Mouse (Mus musculus) limb, embryonic 14.5 days (tissue): ENCODE results near the gene B4gat1. TPM values are rescaled to one million over a fixed set of nuclear protein-coding genes. Genes with fewer than 3 reads are reported as not detected.
A peak's percentile ranks its signal among the peaks of the same experiment; 100 is the strongest.

Source experiments
- ATAC-seq: fragments of 200-750 bp; cut with Nextera tagmentation; 2 replicates; pipeline ENCODE4 v1.8.0; 2017; ENCODE audit warnings: low read depth, moderate number of reproducible peaks, moderate TSS enrichment; ENCODE audit not compliant: low FRiP score
- DNase-seq: peaks from one replicate; pipeline ENCODE4 v3.0.0-alpha.2; 2015; ENCODE audit warnings: low spot score
- H3K27ac ChIP-seq: fragments of 300-500 bp; sonication (generic); replicated peaks from 2 replicates; pipeline ENCODE4 v1.5.1; 2014; ENCODE audit warnings: low read depth, mild to moderate bottlenecking, low read length, moderate library complexity, mixed read lengths
- H3K27me3 ChIP-seq: fragments of 300-500 bp; sonication (generic); 2 replicates; pipeline ENCODE4 v1.6.1; 2014; ENCODE audit warnings: low read length, mixed read lengths; ENCODE audit not compliant: control insufficient read depth, insufficient read depth
- H3K36me3 ChIP-seq: fragments of 300-500 bp; sonication (generic); 2 replicates; pipeline ENCODE4 v1.6.1; 2014; ENCODE audit warnings: mild to moderate bottlenecking, low read length, moderate library complexity, mixed read lengths; ENCODE audit not compliant: control insufficient read depth, insufficient read depth
- H3K4me1 ChIP-seq: fragments of 300-500 bp; sonication (generic); 2 replicates; pipeline ENCODE4 v1.6.1; 2014; ENCODE audit warnings: antibody characterized with exemption, low read length, mixed read lengths; ENCODE audit not compliant: control insufficient read depth, insufficient read depth
- H3K4me2 ChIP-seq: fragments of 300-500 bp; sonication (generic); replicated peaks from 2 replicates; pipeline ENCODE4 v1.6.1; 2014; ENCODE audit warnings: low read depth, mild to moderate bottlenecking, low read length, moderate library complexity; ENCODE audit not compliant: severe bottlenecking
- H3K4me3 ChIP-seq: fragments of 300-500 bp; sonication (generic); replicated peaks from 2 replicates; pipeline ENCODE4 v1.5.1; 2014; ENCODE audit warnings: low read length
- H3K9ac ChIP-seq: fragments of 300-500 bp; sonication (generic); 2 replicates; pipeline ENCODE4 v1.6.1; 2014; ENCODE audit warnings: mild to moderate bottlenecking, low read depth, low read length, moderate library complexity; ENCODE audit not compliant: severe bottlenecking
- H3K9me3 ChIP-seq: fragments of 300-500 bp; sonication (generic); 2 replicates; pipeline ENCODE4 v1.6.1; 2016; ENCODE audit warnings: low read length; ENCODE audit not compliant: control insufficient read depth
- POLR2A ChIP-seq: fragments of 200-500 bp; IDR thresholded peaks from 2 replicates; pipeline ENCODE4 v1.8.0; 2012; ENCODE audit warnings: inconsistent platforms, mild to moderate bottlenecking, moderate library complexity, borderline replicate concordance; ENCODE audit not compliant: insufficient read depth, insufficient read length; ENCODE audit errors: extremely low read depth
- WGBS: fragments of 180-500 bp; shearing (Covaris S2); extraction: QIAGEN DNeasy Blood & Tissue Kit; methylation state at CpG from one replicate; pipeline ENCODE4 v1.1.7; 2014; 5-methylcytosine and 5-hydroxymethylcytosine counted together
- polyA plus RNA-seq, 2 experiments: library from polyadenylated mRNA; depleted of rRNA in 1 of 2; stranded (reverse) in 1 of 2; unstranded in 1 of 2; fragments of >200 nt; fragmentation: Nextera tagmentation in 1 of 2; extraction: Ambion mirVana in 1 of 2; gene quantifications; 2 replicates each; pipeline versions ENCODE4 v1.2.1 to v1.2.3; 2012 to 2014

B4gat1 gene
- polyA plus RNA-seq, 2 experiments = 31.3 to 43.7 TPM

DNA sequence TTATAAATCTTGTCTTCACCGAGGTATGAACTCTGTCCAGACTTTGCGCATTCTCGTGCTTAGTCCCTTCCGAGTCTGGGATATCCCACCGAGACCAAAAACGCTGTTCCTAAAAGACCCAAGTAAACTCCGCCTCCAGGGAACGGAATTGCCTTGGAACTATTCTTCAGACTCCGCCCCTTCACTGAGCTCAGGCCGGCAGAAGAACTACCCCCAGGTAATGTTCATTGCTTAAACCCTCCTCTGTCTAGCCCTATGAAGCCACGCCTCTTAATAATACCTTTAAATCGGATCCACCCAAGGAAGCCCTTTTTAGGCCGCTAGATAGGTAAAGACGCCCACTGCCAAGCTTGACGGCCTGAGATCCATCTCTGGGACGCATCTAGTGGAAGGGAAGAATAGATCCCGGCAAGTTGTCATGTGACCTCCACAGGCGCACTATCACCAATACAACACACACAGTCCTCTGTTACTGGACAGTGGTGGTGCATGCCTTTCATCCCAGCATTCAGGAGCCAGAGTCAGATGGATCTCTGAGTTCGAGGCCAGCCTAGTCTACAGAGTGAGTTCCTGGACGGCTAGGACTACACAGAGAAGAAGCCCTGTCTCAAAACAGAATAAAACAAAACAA, 33.9 kb downstream of the B4gat1 start:
- no peaks in the 10 kb centered on the region for H3K36me3 ChIP-seq
- TF ChIP-seq POLR2A = no peak
- ATAC-seq (0 out of 2 replicates have a peak, but pooled peaks have one; percentile 18), DNase-seq (peak; percentile 75)
- H3K4me2 ChIP-seq = peak overlapping the region; percentile 94
- H3K9me3 ChIP-seq = no peaks in the 10 kb centered on the region
- peak overlapping the region; percentile 96 for H3K27ac ChIP-seq
- H3K27me3 ChIP-seq = no peaks in the 10 kb centered on the region
- H3K4me1 ChIP-seq = peaks cover 30% of the 10 kb centered on the region
- peak overlapping the region; percentile 64 for H3K4me3 ChIP-seq
- WGBS = 2% methylated on average over 20 of the region's 20 CpGs
- peak overlapping the region; percentile 58 for H3K9ac ChIP-seq

DNA sequence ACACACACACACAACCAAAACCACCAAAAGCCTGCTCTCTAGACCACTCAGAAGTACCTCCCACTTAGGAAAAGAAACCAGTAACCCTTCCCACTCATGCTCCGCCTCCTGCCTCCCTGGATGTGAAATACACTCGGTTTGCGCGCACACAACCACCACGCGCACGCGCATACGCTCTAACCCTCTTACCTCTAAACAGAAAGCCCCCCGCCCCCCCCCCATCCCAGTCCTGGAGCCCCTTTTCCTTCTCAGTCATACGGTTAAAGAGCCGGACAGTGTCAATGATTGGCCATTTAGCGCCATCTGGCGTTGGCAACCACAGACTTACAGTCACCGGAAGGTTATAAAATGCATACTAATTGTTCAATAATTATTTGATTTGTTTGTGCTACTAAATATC, 34.4 kb downstream of the B4gat1 start:
- under 1% methylated on average over 15 of the region's 15 CpGs for WGBS
- H3K36me3 ChIP-seq = no peaks in the 10 kb centered on the region
- ATAC-seq = peak; percentile 37; the same call in 1 of the 2 replicates
- no peaks in the 10 kb centered on the region for H3K9me3 ChIP-seq
- no peak overlapping the region for H3K9ac ChIP-seq
- H3K4me1 ChIP-seq = peaks cover 30% of the 10 kb centered on the region
- no peaks in the 10 kb centered on the region for H3K27me3 ChIP-seq
- peak; percentile 87 for DNase-seq
- H3K4me3 ChIP-seq = peak overlapping the region; percentile 64
- peak overlapping the region; percentile 96; the same call in 1 of the 2 replicates for H3K27ac ChIP-seq
- TF ChIP-seq POLR2A = no peak
- H3K4me2 ChIP-seq = peak overlapping the region; percentile 94

DNA sequence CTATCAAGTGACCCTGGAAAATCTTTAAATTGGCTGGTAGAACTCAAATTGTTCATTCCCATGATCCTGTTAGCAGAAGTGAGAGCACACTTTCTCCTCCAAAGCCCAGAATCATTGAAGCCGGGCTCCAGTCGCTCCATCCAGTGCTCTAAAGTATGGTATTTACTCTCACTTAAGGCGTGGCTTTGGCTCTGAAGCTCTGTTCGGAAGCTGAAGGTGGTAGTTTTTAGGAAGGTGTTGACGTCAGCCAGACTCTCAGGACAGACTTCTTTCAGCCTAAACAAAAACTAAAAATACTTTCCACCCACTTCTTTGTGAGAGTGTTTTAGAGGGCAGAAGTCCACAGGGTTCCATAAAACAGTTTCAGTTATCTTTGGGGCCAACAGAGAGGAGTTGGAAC, 34.9 kb downstream of the B4gat1 start:
- no peaks in the 10 kb centered on the region for H3K27me3 ChIP-seq
- no peak overlapping the region for H3K9ac ChIP-seq
- ATAC-seq (no peak), DNase-seq (no peak)
- no peaks in the 10 kb centered on the region for H3K36me3 ChIP-seq
- no peak overlapping the region for H3K4me3 ChIP-seq
- no peaks in the 10 kb centered on the region for H3K9me3 ChIP-seq
- H3K4me1 ChIP-seq = peaks cover 30% of the 10 kb centered on the region
- H3K4me2 ChIP-seq = no peak overlapping the region
- WGBS = 41% methylated on average over 5 of the region's 5 CpGs
- TF ChIP-seq POLR2A = no peak
- H3K27ac ChIP-seq = no peak overlapping the region

DNA sequence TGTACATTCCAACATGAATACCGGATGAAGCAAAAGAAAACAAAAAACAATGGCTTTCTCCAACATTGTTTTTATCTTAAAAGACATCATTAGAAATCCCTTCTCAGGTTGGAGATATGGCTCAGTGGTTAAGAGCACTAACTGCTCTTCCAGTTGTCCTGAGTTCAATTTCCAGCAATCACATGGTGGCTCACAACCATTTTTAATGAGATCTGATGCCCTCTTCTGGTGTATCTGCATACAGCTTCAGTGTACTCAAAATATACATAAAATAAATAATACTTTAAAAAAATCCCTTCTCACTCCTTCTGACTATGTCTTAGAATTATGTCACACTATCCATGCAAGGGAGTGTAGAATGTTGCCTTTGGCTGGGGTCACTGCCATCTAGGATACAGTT, 40.7 kb downstream of the B4gat1 start:
- H3K9ac ChIP-seq = no peak overlapping the region
- DNase-seq (no peak), ATAC-seq (no peak)
- H3K4me2 ChIP-seq = no peak overlapping the region
- H3K9me3 ChIP-seq = no peaks in the 10 kb centered on the region
- H3K36me3 ChIP-seq = no peaks in the 10 kb centered on the region
- H3K4me3 ChIP-seq = no peak overlapping the region
- 85% methylated on average over 1 of the region's 1 CpGs for WGBS
- H3K4me1 ChIP-seq = no peaks in the 10 kb centered on the region
- H3K27me3 ChIP-seq = peaks cover 35% of the 10 kb centered on the region
- TF ChIP-seq POLR2A = no peak
- H3K27ac ChIP-seq = no peak overlapping the region

DNA sequence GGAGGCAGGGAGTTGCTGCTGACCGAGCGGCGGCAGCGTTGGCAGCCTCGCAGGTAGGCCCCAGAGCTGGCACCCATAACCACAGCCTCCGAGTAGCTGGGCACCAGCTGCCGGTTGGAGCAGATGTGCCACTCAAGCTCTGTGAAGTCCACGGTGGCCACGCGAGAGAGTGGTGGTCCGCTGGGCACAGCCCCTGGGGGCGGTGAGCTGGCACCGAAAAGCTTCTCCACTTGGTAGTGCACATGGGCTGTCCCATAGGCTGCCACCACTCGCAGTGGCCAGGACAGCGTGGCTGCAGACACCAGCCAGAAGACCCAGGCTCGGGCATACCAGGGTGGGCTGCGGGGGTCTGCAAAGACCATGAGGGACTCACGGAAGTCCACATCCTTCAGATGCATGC, 43.4 kb downstream of the B4gat1 start:
- Histone ChIP-seq H3K27ac (no peak overlapping the region), H3K4me3 (no peak overlapping the region), H3K27me3 (peaks cover 58% of the 10 kb centered on the region), H3K9me3 (no peaks in the 10 kb centered on the region), H3K4me2 (no peak overlapping the region), H3K9ac (no peak overlapping the region; the same call in 1 of the 2 replicates), H3K4me1 (no peaks in the 10 kb centered on the region), H3K36me3 (no peaks in the 10 kb centered on the region)
- TF ChIP-seq POLR2A = no peak
- 65% methylated on average over 18 of the region's 18 CpGs for WGBS
- no peak for ATAC-seq
- DNase-seq = no peak

DNA sequence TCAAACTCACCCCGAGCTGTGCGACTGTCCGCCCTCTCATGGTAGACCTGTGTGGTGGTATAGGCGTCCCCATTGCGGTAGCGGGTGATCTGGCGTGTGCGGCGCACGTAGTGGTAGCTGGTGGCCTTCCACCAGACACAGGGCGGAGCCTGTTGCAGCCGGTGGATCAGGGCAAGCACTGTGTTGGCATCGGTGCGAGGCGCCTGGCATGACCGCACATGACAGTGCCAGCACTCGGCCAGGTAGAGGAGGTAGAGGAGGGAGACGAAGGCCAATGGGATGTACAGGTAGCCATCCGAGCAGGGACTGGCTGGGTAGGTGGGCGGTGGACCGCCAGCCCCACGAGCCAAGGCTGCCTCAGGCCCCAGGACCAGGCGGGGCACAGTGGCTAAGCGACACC, 44.0 kb downstream of the B4gat1 start:
- Histone ChIP-seq H3K27ac (no peak overlapping the region), H3K36me3 (no peaks in the 10 kb centered on the region), H3K9ac (no peak overlapping the region), H3K4me2 (no peak overlapping the region), H3K4me1 (peaks cover 4% of the 10 kb centered on the region), H3K27me3 (peaks cover 58% of the 10 kb centered on the region), H3K4me3 (no peak overlapping the region), H3K9me3 (no peaks in the 10 kb centered on the region)
- DNase-seq (no peak), ATAC-seq (no peak)
- TF ChIP-seq POLR2A = no peak
- 70% methylated on average over 22 of the region's 24 CpGs for WGBS
